Mouse (Mus musculus) CH12.LX (cell line): ENCODE results near the gene Efnb2.

ENCODE experiments used
- BHLHE40 ChIP-seq: IDR thresholded peaks from 2 replicates; pipeline ENCODE4 v1.6.1; 2011; ENCODE audit warnings: mild to moderate bottlenecking, low read depth, low read length, improper control_type of control experiment
- CTCF ChIP-seq, 2 experiments: IDR thresholded peaks in 1 of 2; conservative IDR thresholded peaks in 1 of 2; 2 replicates each; pipeline ENCODE4 v1.5.1; 2011 to 2012; ENCODE audit warnings: low read depth in 2 of 2, low read length in 2 of 2, improper control_type of control experiment in 1 of 2, inconsistent platforms in 1 of 2, mild to moderate bottlenecking in 1 of 2, moderate library complexity in 1 of 2
- E2F4 ChIP-seq: IDR thresholded peaks from 2 replicates; pipeline ENCODE4 v1.6.1; 2011; ENCODE audit warnings: low read depth, low read length, improper control_type of control experiment; ENCODE audit not compliant: insufficient replicate concordance
- EP300 ChIP-seq: IDR thresholded peaks from 2 replicates; pipeline ENCODE4 v1.6.1; 2011; ENCODE audit warnings: low read length, improper control_type of control experiment
- JUN ChIP-seq: IDR thresholded peaks from 2 replicates; pipeline ENCODE4 v1.6.1; 2011; ENCODE audit warnings: low read depth, mild to moderate bottlenecking, low read length, improper control_type of control experiment, moderate library complexity; ENCODE audit not compliant: insufficient read depth
- MAFK ChIP-seq: IDR thresholded peaks from 2 replicates; pipeline ENCODE4 v1.6.1; 2011; ENCODE audit warnings: low read length, improper control_type of control experiment; ENCODE audit not compliant: insufficient replicate concordance
- MAZ ChIP-seq: IDR thresholded peaks from 2 replicates; pipeline ENCODE4 v1.6.1; 2012; ENCODE audit warnings: low read depth, mild to moderate bottlenecking, inconsistent platforms, low read length, improper control_type of control experiment, moderate library complexity
- MYC ChIP-seq: IDR thresholded peaks from 2 replicates; pipeline ENCODE4 v1.6.1; 2011; ENCODE audit warnings: low read depth, mild to moderate bottlenecking, improper control_type of control experiment, low read length
- POLR2A ChIP-seq: IDR thresholded peaks from 2 replicates; pipeline ENCODE4 v1.6.1; 2011; ENCODE audit warnings: low read depth, mild to moderate bottlenecking, improper control_type of control experiment, low read length
- POLR2AphosphoS2 ChIP-seq: IDR thresholded peaks from 2 replicates; pipeline ENCODE4 v1.6.1; 2011; ENCODE audit warnings: low read depth, low read length, improper control_type of control experiment
- TBP ChIP-seq: conservative IDR thresholded peaks from 2 replicates; pipeline ENCODE4 v1.6.1; 2011; ENCODE audit warnings: low read depth, low read length, improper control_type of control experiment
- TCF12 ChIP-seq: IDR thresholded peaks from 2 replicates; pipeline ENCODE4 v1.6.1; 2014; ENCODE audit warnings: low read depth, mild to moderate bottlenecking, inconsistent platforms, low read length, improper control_type of control experiment
- USF1 ChIP-seq: IDR thresholded peaks from 2 replicates; pipeline ENCODE4 v1.6.1; 2014; ENCODE audit warnings: low read depth, mild to moderate bottlenecking, inconsistent platforms, low read length, improper control_type of control experiment
- ZC3H11A ChIP-seq: IDR thresholded peaks from 2 replicates; pipeline ENCODE4 v1.6.1; 2012; ENCODE audit warnings: low read depth, mild to moderate bottlenecking, inconsistent platforms, low read length, improper control_type of control experiment

- no peak for TF ChIP-seq MAZ
- no peak for TF ChIP-seq POLR2AphosphoS2
- no peak for TF ChIP-seq E2F4
- no peak for TF ChIP-seq CTCF (conservative IDR thresholded peaks at IDR 0.05 in 1 of 2, IDR thresholded peaks at IDR 0.05 in 1 of 2; ENCODE audit: low read depth in 2 of 2, low read length in 2 of 2)
- TF ChIP-seq BHLHE40: no peak
- TF ChIP-seq POLR2A: no peak
- TF ChIP-seq MAFK: no peak
- no peak for TF ChIP-seq EP300
- TF ChIP-seq ZC3H11A: no peak
- no peak for TF ChIP-seq USF1
- no peak for TF ChIP-seq TBP
- no peak for TF ChIP-seq TCF12
- no peak for TF ChIP-seq MYC
- TF ChIP-seq JUN: no peak
These were observed 51.3 kb downstream of the Efnb2 start for GRCm38 (mm10) chr8:8609791-8610190.
